Mouse (Mus musculus): Measurements from ENCODE around the gene Arhgap27. TPM values are rescaled to one million over a fixed set of nuclear protein-coding genes. Genes with fewer than 3 reads are reported as not detected.

The Arhgap27 gene
- polyA plus RNA-seq, 1 experiment, result 21.1 TPM

- Histone ChIP-seq H3K4me3 (replicated peaks; ENCODE audit: insufficient read depth, low read depth, low read length) (peak overlapping the region; percentile 45), H3K27me3 (ENCODE audit: control insufficient read depth, insufficient read depth, low read length) (no peaks in the 10 kb centered on the region), H3K4me1 (ENCODE audit: control insufficient read depth, insufficient read depth, low read length) (no peaks in the 10 kb centered on the region; the same call in 1 of the 2 replicates), H3K27ac (ENCODE audit: insufficient read depth, low read length) (no peak overlapping the region)
- TF ChIP-seq POLR2A (IDR thresholded peaks at IDR 0.05; ENCODE audit: borderline replicate concordance, insufficient read depth, low read length) (no peak), CTCF (IDR thresholded peaks at IDR 0.05; ENCODE audit: borderline replicate concordance, insufficient read depth, low read depth, low read length) (peak; percentile 67)
- peak; percentile 84 to 87 for DNase-seq
- WGBS, result 3% methylated on average over 60 of the region's 60 CpGs
Observed at GRCm38 (mm10) chr11:103359841-103360641, 3.5 kb downstream of the Arhgap27 start.

- Histone ChIP-seq H3K4me1 (ENCODE audit: control insufficient read depth, insufficient read depth, low read length) (no peaks in the 10 kb centered on the region; the same call in 1 of the 2 replicates), H3K27me3 (ENCODE audit: control insufficient read depth, insufficient read depth, low read length) (no peaks in the 10 kb centered on the region), H3K27ac (ENCODE audit: insufficient read depth, low read length) (no peak overlapping the region), H3K4me3 (replicated peaks; ENCODE audit: insufficient read depth, low read depth, low read length) (peak overlapping the region; percentile 13)
- no peak for TF ChIP-seq POLR2A (IDR thresholded peaks at IDR 0.05; ENCODE audit: borderline replicate concordance, insufficient read depth, low read length)
- TF ChIP-seq CTCF (IDR thresholded peaks at IDR 0.05; ENCODE audit: borderline replicate concordance, insufficient read depth, low read depth, low read length), result peak; percentile 90
- 2% methylated on average over 22 of the region's 22 CpGs for WGBS
- DNase-seq, result peak; percentile 69 to 75
Observed at GRCm38 (mm10) chr11:103359122-103359521, 4.4 kb downstream of the Arhgap27 start.

GRCm38 (mm10) chr11:103358316-103358715 is 5.2 kb downstream of the Arhgap27 start:
- no peak for TF ChIP-seq CTCF (IDR thresholded peaks at IDR 0.05; ENCODE audit: borderline replicate concordance, insufficient read depth, low read depth, low read length)
- no peak for TF ChIP-seq POLR2A (IDR thresholded peaks at IDR 0.05; ENCODE audit: borderline replicate concordance, insufficient read depth, low read length)
- Histone ChIP-seq H3K27me3 (ENCODE audit: control insufficient read depth, insufficient read depth, low read length) (no peaks in the 10 kb centered on the region), H3K4me3 (replicated peaks; ENCODE audit: insufficient read depth, low read depth, low read length) (no peak overlapping the region), H3K27ac (ENCODE audit: insufficient read depth, low read length) (no peak overlapping the region), H3K4me1 (ENCODE audit: control insufficient read depth, insufficient read depth, low read length) (no peaks in the 10 kb centered on the region; the same call in 1 of the 2 replicates)
- DNase-seq, result no peak
- 42% methylated on average over 4 of the region's 4 CpGs for WGBS

- Histone ChIP-seq H3K4me3 (replicated peaks; ENCODE audit: insufficient read depth, low read depth, low read length) (no peak overlapping the region), H3K4me1 (ENCODE audit: control insufficient read depth, insufficient read depth, low read length) (no peaks in the 10 kb centered on the region; the same call in 1 of the 2 replicates), H3K27ac (ENCODE audit: insufficient read depth, low read length) (no peak overlapping the region), H3K27me3 (ENCODE audit: control insufficient read depth, insufficient read depth, low read length) (no peaks in the 10 kb centered on the region)
- 95% methylated on average over 10 of the region's 10 CpGs for WGBS
- no peak for DNase-seq
- TF ChIP-seq POLR2A (IDR thresholded peaks at IDR 0.05; ENCODE audit: borderline replicate concordance, insufficient read depth, low read length) (no peak), CTCF (IDR thresholded peaks at IDR 0.05; ENCODE audit: borderline replicate concordance, insufficient read depth, low read depth, low read length) (no peak)
Observed at GRCm38 (mm10) chr11:103357710-103358109, 5.8 kb downstream of the Arhgap27 start.

- Histone ChIP-seq H3K27me3 (ENCODE audit: control insufficient read depth, insufficient read depth, low read length) (no peaks in the 10 kb centered on the region), H3K27ac (ENCODE audit: insufficient read depth, low read length) (no peak overlapping the region), H3K4me1 (ENCODE audit: control insufficient read depth, insufficient read depth, low read length) (no peaks in the 10 kb centered on the region; the same call in 1 of the 2 replicates), H3K4me3 (replicated peaks; ENCODE audit: insufficient read depth, low read depth, low read length) (no peak overlapping the region)
- 88% methylated on average over 16 of the region's 16 CpGs for WGBS
- TF ChIP-seq CTCF (IDR thresholded peaks at IDR 0.05; ENCODE audit: borderline replicate concordance, insufficient read depth, low read depth, low read length) (no peak), POLR2A (IDR thresholded peaks at IDR 0.05; ENCODE audit: borderline replicate concordance, insufficient read depth, low read length) (no peak)
- DNase-seq, result no peak
Observed at GRCm38 (mm10) chr11:103356938-103357670, 6.4 kb downstream of the Arhgap27 start.

GRCm38 (mm10) chr11:103356032-103356571 is 7.4 kb downstream of the Arhgap27 start:
- Histone ChIP-seq H3K4me1 (ENCODE audit: control insufficient read depth, insufficient read depth, low read length) (no peaks in the 10 kb centered on the region), H3K4me3 (replicated peaks; ENCODE audit: insufficient read depth, low read depth, low read length) (no peak overlapping the region), H3K27me3 (ENCODE audit: control insufficient read depth, insufficient read depth, low read length) (no peaks in the 10 kb centered on the region), H3K27ac (ENCODE audit: insufficient read depth, low read length) (no peak overlapping the region)
- no peak for DNase-seq
- 46% methylated on average over 11 of the region's 11 CpGs for WGBS
- no peak for TF ChIP-seq POLR2A (IDR thresholded peaks at IDR 0.05; ENCODE audit: borderline replicate concordance, insufficient read depth, low read length)
- TF ChIP-seq CTCF (IDR thresholded peaks at IDR 0.05; ENCODE audit: borderline replicate concordance, insufficient read depth, low read depth, low read length), result no peak

- no peaks in the 10 kb centered on the region for H3K27me3 ChIP-seq (ENCODE audit: control insufficient read depth, insufficient read depth, low read length)
- H3K4me1 ChIP-seq (ENCODE audit: control insufficient read depth, insufficient read depth, low read length), result no peaks in the 10 kb centered on the region
- no peak overlapping the region for H3K27ac ChIP-seq (ENCODE audit: insufficient read depth, low read length)
- DNase-seq, result no peak
- no peak for TF ChIP-seq POLR2A (IDR thresholded peaks at IDR 0.05; ENCODE audit: borderline replicate concordance, insufficient read depth, low read length)
- no peak for TF ChIP-seq CTCF (IDR thresholded peaks at IDR 0.05; ENCODE audit: borderline replicate concordance, insufficient read depth, low read depth, low read length)
- H3K4me3 ChIP-seq (replicated peaks; ENCODE audit: insufficient read depth, low read depth, low read length), result no peak overlapping the region
- WGBS, result 31% methylated on average over 11 of the region's 11 CpGs
Observed at GRCm38 (mm10) chr11:103355251-103355650, 8.2 kb downstream of the Arhgap27 start.

Measured in cerebellum, adult 2 months (tissue).